Mouse (Mus musculus): ENCODE results near the gene Mast1. TPM values are rescaled to one million over a fixed set of nuclear protein-coding genes. Genes with fewer than 3 reads are reported as not detected.
A peak's percentile ranks its signal among the peaks of the same experiment; 100 is the strongest.

Gene Mast1
- polyA plus RNA-seq, 1 experiment from 2014 or later: 0.27 TPM

GRCm38 (mm10) chr8:84980622-84981358 lies 43.6 kb upstream of the Mast1 start:
- Histone ChIP-seq H3K9me3 (replicated peaks; ENCODE audit: control insufficient read depth, low read length) (no peaks in the 10 kb centered on the region), H3K9ac (ENCODE audit: low read depth, low read length) (0 out of 2 replicates have a peak overlapping the region, but pooled peaks have one; percentile 3), H3K27me3 (ENCODE audit: control insufficient read depth, insufficient read depth, low read length) (0 out of 2 replicates have a peak, but pooled peaks cover 3% of the 10 kb centered on the region), H3K27ac (ENCODE audit: low read depth, low read length) (no peak overlapping the region; the same call in 1 of the 2 replicates), H3K4me3 (ENCODE audit: low read depth, low read length) (no peak overlapping the region), H3K4me1 (ENCODE audit: control insufficient read depth, insufficient read depth, low read length) (peaks cover 54% of the 10 kb centered on the region), H3K36me3 (ENCODE audit: control insufficient read depth, insufficient read depth, low read length) (no peaks in the 10 kb centered on the region), H3K4me2 (peak overlapping the region; percentile 98)
- ATAC-seq (replicated peaks; ENCODE audit: insufficient number of reproducible peaks, low FRiP score, low TSS enrichment): no peak
- 36% methylated on average over 11 of the region's 11 CpGs for WGBS (ENCODE audit: insufficient replicate concordance)

DNA sequence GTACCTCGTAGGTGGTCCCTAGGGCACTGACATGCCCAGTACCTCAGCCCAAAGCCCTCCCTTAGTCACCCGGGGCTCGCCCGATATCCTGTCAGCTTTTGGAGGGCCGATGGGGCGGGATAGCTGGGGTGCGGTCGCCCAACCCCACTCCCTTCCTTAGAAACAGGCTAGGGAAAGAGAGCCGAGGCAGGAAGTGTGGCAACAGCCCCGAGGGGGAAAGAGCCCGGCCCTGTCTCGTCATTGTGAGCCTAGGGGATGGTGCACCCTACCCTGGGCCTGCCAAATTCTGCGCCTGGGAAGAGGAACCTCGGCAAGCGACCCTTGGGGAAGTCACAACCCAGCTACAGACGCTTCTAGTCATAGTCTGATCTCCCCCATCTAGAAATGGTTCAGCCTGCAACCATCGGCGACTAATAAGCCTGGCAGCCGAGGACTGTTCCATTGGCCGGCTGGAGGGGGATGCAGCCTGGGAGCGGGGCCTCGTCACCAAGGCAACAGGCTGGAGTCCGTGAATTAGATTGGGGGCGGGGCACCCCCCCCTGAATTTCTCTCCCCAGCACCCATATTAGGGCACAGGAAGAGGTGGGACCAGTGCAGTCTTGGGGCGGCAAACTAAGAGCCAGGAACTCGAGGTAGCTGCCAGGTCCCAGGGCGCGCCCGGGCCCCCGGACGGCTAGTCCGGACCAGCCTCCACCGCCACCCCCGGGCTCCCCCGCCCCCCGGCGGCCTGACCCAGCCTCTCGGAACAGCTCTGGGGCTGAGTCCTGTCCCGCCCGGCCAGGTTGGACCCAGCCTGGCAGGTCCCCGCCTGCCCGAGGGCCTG lies 42.7 kb upstream of the Mast1 start:
- WGBS (ENCODE audit: insufficient replicate concordance): 2% methylated on average over 39 of the region's 42 CpGs
- H3K27me3 ChIP-seq (ENCODE audit: control insufficient read depth, insufficient read depth, low read length): 0 out of 2 replicates have a peak, but pooled peaks cover 3% of the 10 kb centered on the region
- no peaks in the 10 kb centered on the region for H3K9me3 ChIP-seq (replicated peaks; ENCODE audit: control insufficient read depth, low read length)

GRCm38 (mm10) chr8:84978248-84978940 lies 41.2 kb upstream of the Mast1 start, which contains the start of gene Junb:
Gene Junb, minus strand, starts transcription at chr8:84978718.
- Histone ChIP-seq H3K4me3 (ENCODE audit: low read depth, low read length) (peak within 1 kb of the TSS; percentile 60), H3K27ac (ENCODE audit: low read depth, low read length) (peak within 1 kb of the TSS; percentile 79), H3K36me3 (ENCODE audit: control insufficient read depth, insufficient read depth, low read length) (no peaks in the 10 kb centered on the region), H3K4me2 (peak within 1 kb of the TSS; percentile 98), H3K4me1 (ENCODE audit: control insufficient read depth, insufficient read depth, low read length) (peaks cover 43% of the 10 kb centered on the region), H3K27me3 (ENCODE audit: control insufficient read depth, insufficient read depth, low read length) (0 out of 2 replicates have a peak, but pooled peaks cover 3% of the 10 kb centered on the region), H3K9ac (ENCODE audit: low read depth, low read length) (peak within 1 kb of the TSS; percentile 78), H3K9me3 (replicated peaks; ENCODE audit: control insufficient read depth, low read length) (no peaks in the 10 kb centered on the region)
- ATAC-seq (replicated peaks; ENCODE audit: insufficient number of reproducible peaks, low FRiP score, low TSS enrichment): peak; percentile 60
- 1% methylated on average over 63 of the region's 63 CpGs for WGBS (ENCODE audit: insufficient replicate concordance)

More for the DNA sequence above, 42.7 kb upstream of the Mast1 start:
- peak overlapping the region; percentile 98 for H3K4me2 ChIP-seq
- no peaks in the 10 kb centered on the region for H3K36me3 ChIP-seq (ENCODE audit: control insufficient read depth, insufficient read depth, low read length)
- peak overlapping the region; percentile 67 for H3K9ac ChIP-seq (ENCODE audit: low read depth, low read length)
- H3K4me1 ChIP-seq (ENCODE audit: control insufficient read depth, insufficient read depth, low read length): peaks cover 50% of the 10 kb centered on the region
- ATAC-seq (replicated peaks; ENCODE audit: insufficient number of reproducible peaks, low FRiP score, low TSS enrichment): peak; percentile 11; the same call in 1 of the 2 replicates
- H3K4me3 ChIP-seq (ENCODE audit: low read depth, low read length): peak overlapping the region; percentile 42
- 0 out of 2 replicates have a peak overlapping the region, but pooled peaks have one; percentile 30 for H3K27ac ChIP-seq (ENCODE audit: low read depth, low read length)

DNA sequence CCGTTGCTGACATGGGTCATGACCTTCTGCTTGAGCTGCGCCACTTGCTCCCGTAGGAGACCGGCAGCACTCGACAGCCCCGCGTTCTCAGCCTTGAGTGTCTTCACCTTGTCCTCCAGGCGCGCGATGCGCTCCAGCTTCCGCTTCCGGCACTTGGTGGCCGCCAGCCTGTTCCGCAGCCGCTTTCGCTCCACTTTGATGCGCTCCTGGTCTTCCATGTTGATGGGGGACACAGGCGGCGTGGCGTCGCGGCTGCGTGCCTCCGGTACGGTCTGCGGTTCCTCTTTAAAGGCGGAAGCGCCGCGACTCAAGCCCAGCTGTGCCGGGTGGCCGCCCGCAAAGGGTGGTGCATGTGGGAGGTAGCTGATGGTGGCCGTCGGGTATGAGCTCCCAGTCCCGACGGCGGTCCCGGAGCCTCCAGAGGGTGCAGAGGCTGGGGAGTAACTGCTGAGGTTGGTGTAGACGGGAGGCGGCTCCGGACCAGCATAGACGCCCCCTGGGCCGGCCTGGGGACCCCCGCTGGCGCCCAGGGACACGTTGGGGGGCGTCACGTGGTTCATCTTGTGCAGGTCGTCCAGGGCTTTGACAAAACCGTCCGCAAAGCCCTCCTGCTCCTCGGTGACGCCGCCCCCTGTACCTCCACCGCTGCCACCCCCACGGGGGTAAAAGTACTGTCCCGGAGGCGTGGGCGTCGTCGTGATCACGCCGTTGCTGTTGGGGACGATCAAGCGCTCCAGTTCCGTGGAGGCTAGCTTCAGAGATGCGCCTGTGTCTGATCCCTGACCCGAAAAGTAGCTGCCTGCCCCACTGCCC lies 40.5 kb upstream of the Mast1 start:
- WGBS (ENCODE audit: insufficient replicate concordance): under 1% methylated on average over 70 of the region's 70 CpGs
- Histone ChIP-seq H3K27me3 (ENCODE audit: control insufficient read depth, insufficient read depth, low read length) (0 out of 2 replicates have a peak, but pooled peaks cover 3% of the 10 kb centered on the region), H3K9ac (ENCODE audit: low read depth, low read length) (peak overlapping the region; percentile 78), H3K9me3 (replicated peaks; ENCODE audit: control insufficient read depth, low read length) (no peaks in the 10 kb centered on the region), H3K36me3 (ENCODE audit: control insufficient read depth, insufficient read depth, low read length) (no peaks in the 10 kb centered on the region), H3K4me1 (ENCODE audit: control insufficient read depth, insufficient read depth, low read length) (peaks cover 43% of the 10 kb centered on the region), H3K4me2 (peak overlapping the region; percentile 98), H3K4me3 (ENCODE audit: low read depth, low read length) (peak overlapping the region; percentile 60), H3K27ac (ENCODE audit: low read depth, low read length) (peak overlapping the region; percentile 79)
- ATAC-seq (replicated peaks; ENCODE audit: insufficient number of reproducible peaks, low FRiP score, low TSS enrichment): no peak

DNA sequence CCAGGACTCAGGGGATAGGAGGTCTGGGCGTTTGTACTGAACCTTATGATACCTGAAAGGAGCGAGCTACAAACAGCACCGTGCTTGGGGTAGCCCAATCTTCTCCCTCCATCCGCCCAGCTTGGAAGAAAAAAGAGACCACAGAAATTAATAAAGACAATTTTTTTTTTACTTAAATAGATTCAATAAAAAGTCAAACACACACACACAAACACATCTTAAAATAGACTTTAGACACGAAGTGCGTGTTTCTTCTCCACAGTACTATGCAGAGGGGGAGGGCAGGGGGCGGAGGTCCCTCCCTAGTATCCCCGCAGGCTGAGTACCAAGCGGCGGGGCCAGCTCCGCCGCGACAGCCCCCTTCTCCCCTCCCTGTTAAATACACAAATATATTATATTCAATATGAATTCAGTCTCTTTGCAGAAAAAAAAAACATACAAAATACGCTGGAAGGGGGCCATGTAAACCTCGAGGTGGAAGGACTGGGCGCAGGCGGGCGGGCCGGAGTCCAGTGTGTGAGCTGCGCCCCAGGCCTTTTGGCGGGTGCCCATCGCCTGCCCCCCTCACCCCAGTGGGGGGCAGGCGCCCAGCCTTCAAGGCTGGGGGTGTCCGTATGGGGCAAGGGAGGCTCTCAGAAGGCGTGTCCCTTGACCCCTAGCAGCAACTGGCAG lies 39.7 kb upstream of the Mast1 start:
- peak overlapping the region; percentile 98 for H3K4me2 ChIP-seq
- H3K4me3 ChIP-seq (ENCODE audit: low read depth, low read length): peak overlapping the region; percentile 60
- peaks cover 2% of the 10 kb centered on the region for H3K36me3 ChIP-seq (ENCODE audit: control insufficient read depth, insufficient read depth, low read length)
- peak overlapping the region; percentile 79 for H3K27ac ChIP-seq (ENCODE audit: low read depth, low read length)
- 3% methylated on average over 25 of the region's 25 CpGs for WGBS (ENCODE audit: insufficient replicate concordance)
- ATAC-seq (replicated peaks; ENCODE audit: insufficient number of reproducible peaks, low FRiP score, low TSS enrichment): no peak
- H3K9ac ChIP-seq (ENCODE audit: low read depth, low read length): peak overlapping the region; percentile 78
- H3K27me3 ChIP-seq (ENCODE audit: control insufficient read depth, insufficient read depth, low read length): 0 out of 2 replicates have a peak, but pooled peaks cover 3% of the 10 kb centered on the region
- H3K9me3 ChIP-seq (replicated peaks; ENCODE audit: control insufficient read depth, low read length): no peaks in the 10 kb centered on the region
- peaks cover 41% of the 10 kb centered on the region for H3K4me1 ChIP-seq (ENCODE audit: control insufficient read depth, insufficient read depth, low read length)

GRCm38 (mm10) chr8:84976031-84976762 lies 39.0 kb upstream of the Mast1 start:
- Histone ChIP-seq H3K9me3 (replicated peaks; ENCODE audit: control insufficient read depth, low read length) (no peaks in the 10 kb centered on the region), H3K4me3 (ENCODE audit: low read depth, low read length) (peak overlapping the region; percentile 60), H3K4me1 (ENCODE audit: control insufficient read depth, insufficient read depth, low read length) (peaks cover 36% of the 10 kb centered on the region), H3K9ac (ENCODE audit: low read depth, low read length) (peak overlapping the region; percentile 78), H3K27me3 (ENCODE audit: control insufficient read depth, insufficient read depth, low read length) (no peaks in the 10 kb centered on the region), H3K36me3 (ENCODE audit: control insufficient read depth, insufficient read depth, low read length) (peaks cover 8% of the 10 kb centered on the region), H3K27ac (ENCODE audit: low read depth, low read length) (peak overlapping the region; percentile 79), H3K4me2 (peak overlapping the region; percentile 98)
- peak; percentile 82 for ATAC-seq (replicated peaks; ENCODE audit: insufficient number of reproducible peaks, low FRiP score, low TSS enrichment)
- under 1% methylated on average over 57 of the region's 61 CpGs for WGBS (ENCODE audit: insufficient replicate concordance)

GRCm38 (mm10) chr8:84975434-84975833 lies 38.3 kb upstream of the Mast1 start:
- peaks cover 36% of the 10 kb centered on the region for H3K4me1 ChIP-seq (ENCODE audit: control insufficient read depth, insufficient read depth, low read length)
- no peaks in the 10 kb centered on the region for H3K9me3 ChIP-seq (replicated peaks; ENCODE audit: control insufficient read depth, low read length)
- no peaks in the 10 kb centered on the region for H3K27me3 ChIP-seq (ENCODE audit: control insufficient read depth, insufficient read depth, low read length)
- H3K4me2 ChIP-seq: peak overlapping the region; percentile 98
- peaks cover 12% of the 10 kb centered on the region for H3K36me3 ChIP-seq (ENCODE audit: control insufficient read depth, insufficient read depth, low read length)
- ATAC-seq (replicated peaks; ENCODE audit: insufficient number of reproducible peaks, low FRiP score, low TSS enrichment): no peak
- WGBS (ENCODE audit: insufficient replicate concordance): 30% methylated on average over 7 of the region's 7 CpGs
- peak overlapping the region; percentile 60 for H3K4me3 ChIP-seq (ENCODE audit: low read depth, low read length)
- peak overlapping the region; percentile 79 for H3K27ac ChIP-seq (ENCODE audit: low read depth, low read length)
- H3K9ac ChIP-seq (ENCODE audit: low read depth, low read length): no peak overlapping the region; the same call in 1 of the 2 replicates
